Mouse (Mus musculus) heart, embryonic 16.5 days (tissue): ENCODE measurements around the gene Slc36a1. TPM values are rescaled to one million over a fixed set of nuclear protein-coding genes. Genes with fewer than 3 reads are reported as not detected.

ENCODE experiments used
- ATAC-seq: fragments of 200-750 bp; cut with Nextera tagmentation; replicated peaks from 2 replicates; pipeline ENCODE4 v1.8.0; 2017; ENCODE audit warnings: moderate number of reproducible peaks; ENCODE audit not compliant: insufficient read depth, low FRiP score; ENCODE audit errors: extremely low read depth
- H3K27ac ChIP-seq: fragments of 300-500 bp; sonication (generic); 2 replicates; pipeline ENCODE4 v1.5.1; 2014; ENCODE audit warnings: mild to moderate bottlenecking, low read length, control low read depth, moderate library complexity
- H3K27me3 ChIP-seq: fragments of 300-500 bp; sonication (generic); 2 replicates; pipeline ENCODE4 v1.6.1; 2014; ENCODE audit warnings: low read length, mixed read lengths; ENCODE audit not compliant: control insufficient read depth, insufficient read depth
- H3K36me3 ChIP-seq: fragments of 300-500 bp; sonication (generic); 2 replicates; pipeline ENCODE4 v1.6.1; 2014; ENCODE audit not compliant: control insufficient read depth, insufficient read depth
- H3K4me1 ChIP-seq: fragments of 300-500 bp; sonication (generic); 2 replicates; pipeline ENCODE4 v1.6.1; 2014; ENCODE audit warnings: low read length, mixed read lengths; ENCODE audit not compliant: control insufficient read depth, insufficient read depth
- H3K4me2 ChIP-seq: fragments of 300-500 bp; sonication (generic); 2 replicates; pipeline ENCODE4 v1.6.1; 2014; ENCODE audit warnings: low read depth, mild to moderate bottlenecking, control low read depth, low read length
- H3K4me3 ChIP-seq: fragments of 300-500 bp; sonication (generic); 2 replicates; pipeline ENCODE4 v1.5.1; 2014; ENCODE audit warnings: mild to moderate bottlenecking, control low read depth, low read length
- H3K9ac ChIP-seq: fragments of 300-500 bp; sonication (generic); 2 replicates; pipeline ENCODE4 v1.6.1; 2014; ENCODE audit warnings: low read length, control low read depth
- H3K9me3 ChIP-seq: fragments of 300-500 bp; sonication (generic); replicated peaks from 2 replicates; pipeline ENCODE4 v1.6.1; 2016; ENCODE audit warnings: low read length; ENCODE audit not compliant: control insufficient read depth
- WGBS: fragments of 180-500 bp; shearing (Covaris S2); extraction: QIAGEN DNeasy Blood & Tissue Kit; methylation state at CpG from one replicate; pipeline ENCODE4 v1.1.7; 2014; 5-methylcytosine and 5-hydroxymethylcytosine counted together
- polyA plus RNA-seq: library from polyadenylated mRNA; unstranded; fragments of >200 nt; fragmentation: Nextera tagmentation; extraction: Ambion mirVana; gene quantifications from 2 replicates; pipeline ENCODE4 v1.2.1, GENCODE M21; 2015

Gene Slc36a1
- polyA plus RNA-seq, 1 experiment from 2014 or later: 2.0 TPM

DNA sequence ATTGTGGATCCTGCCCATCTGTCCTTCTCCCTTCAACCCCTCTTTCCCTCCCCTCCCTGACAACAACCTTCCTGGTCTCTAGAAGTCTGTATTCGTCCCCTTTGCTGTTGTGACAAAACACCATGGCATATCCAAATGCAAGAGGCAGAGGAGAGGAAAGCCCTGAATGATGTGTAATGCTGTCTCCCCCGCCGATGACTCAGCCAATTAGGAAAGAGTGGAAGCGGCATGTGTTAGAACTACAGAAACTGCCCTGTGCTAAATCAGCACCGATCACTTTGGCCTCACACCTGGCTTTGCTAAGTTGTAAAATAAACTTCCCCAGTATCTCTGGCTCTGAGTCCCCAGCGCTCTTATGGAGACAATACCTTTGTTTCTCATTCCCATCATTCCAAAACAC lies 7.1 kb upstream of the Slc36a1 start:
- H3K27ac ChIP-seq: no peak overlapping the region
- H3K36me3 ChIP-seq: no peaks in the 10 kb centered on the region
- H3K4me2 ChIP-seq: no peak overlapping the region
- no peak overlapping the region for H3K9ac ChIP-seq
- H3K4me3 ChIP-seq: no peak overlapping the region
- H3K4me1 ChIP-seq: peaks cover 2% of the 10 kb centered on the region; the same call in 1 of the 2 replicates
- 47% methylated on average over 6 of the region's 6 CpGs for WGBS
- no peaks in the 10 kb centered on the region for H3K9me3 ChIP-seq
- no peak for ATAC-seq
- H3K27me3 ChIP-seq: no peaks in the 10 kb centered on the region

DNA sequence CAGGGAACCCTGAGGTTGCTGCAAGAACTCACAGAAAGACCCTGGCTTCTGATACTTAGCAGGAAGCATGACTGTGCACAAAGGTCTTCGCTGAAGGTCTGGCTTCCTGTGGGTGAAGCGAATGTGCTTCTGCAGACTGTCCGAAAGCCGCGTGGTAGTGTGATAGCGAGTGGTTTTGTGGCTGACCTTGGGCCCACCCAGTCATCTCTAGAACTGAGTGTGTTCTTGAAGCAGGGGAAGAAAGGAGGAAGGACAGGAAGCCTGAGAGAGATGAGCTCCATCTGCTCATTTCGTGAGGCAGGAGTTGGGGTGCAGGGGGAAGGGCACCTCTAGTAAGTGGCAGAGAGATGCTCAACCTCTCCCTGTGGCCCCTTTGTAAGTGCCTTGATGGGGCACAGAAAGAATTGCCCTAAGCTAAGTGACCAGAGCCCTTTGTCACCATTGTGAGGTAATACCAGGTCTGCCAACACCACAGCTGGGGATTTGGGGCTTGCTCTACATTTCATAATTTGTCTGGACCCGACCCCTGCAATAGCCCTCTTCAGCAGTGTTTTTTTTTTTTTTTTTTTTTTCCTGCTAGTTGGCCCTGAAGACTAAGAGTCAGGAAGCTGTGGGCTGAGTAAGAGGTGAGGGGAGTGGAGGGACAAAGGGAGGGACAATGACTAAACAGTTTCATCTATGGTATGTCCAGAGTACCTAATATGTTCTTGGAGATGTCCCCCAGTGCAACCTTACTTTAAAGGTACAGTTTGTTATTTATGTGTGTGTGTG lies 6.2 kb upstream of the Slc36a1 start:
- H3K4me1 ChIP-seq: peaks cover 2% of the 10 kb centered on the region; the same call in 1 of the 2 replicates
- no peaks in the 10 kb centered on the region for H3K9me3 ChIP-seq
- no peak overlapping the region for H3K9ac ChIP-seq
- H3K4me2 ChIP-seq: no peak overlapping the region
- H3K27ac ChIP-seq: no peak overlapping the region
- ATAC-seq: no peak
- H3K27me3 ChIP-seq: no peaks in the 10 kb centered on the region
- 56% methylated on average over 8 of the region's 8 CpGs for WGBS
- no peaks in the 10 kb centered on the region for H3K36me3 ChIP-seq
- H3K4me3 ChIP-seq: no peak overlapping the region

DNA sequence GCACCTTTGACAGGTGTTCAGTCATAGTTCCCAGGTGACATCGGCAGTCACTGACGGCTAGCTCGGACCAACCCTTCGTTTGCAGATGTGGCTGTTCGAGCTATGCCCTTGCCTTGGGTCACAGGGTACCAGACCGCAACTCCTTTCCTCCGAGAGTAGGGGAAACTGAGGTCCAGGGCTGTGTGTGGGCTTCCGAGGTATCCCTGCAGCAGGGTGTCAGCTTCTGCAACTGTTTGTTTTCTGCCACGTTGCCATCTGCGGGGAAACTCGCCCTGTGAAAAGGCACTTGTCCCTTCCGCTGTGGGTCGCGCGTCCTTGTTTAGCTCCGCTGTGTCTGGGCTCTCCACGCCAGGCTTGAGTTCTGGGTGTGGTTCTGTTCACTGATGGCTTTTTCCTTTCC lies 452 bp downstream of the Slc36a1 start:
- H3K9ac ChIP-seq: peak overlapping the region; percentile 78

DNA sequence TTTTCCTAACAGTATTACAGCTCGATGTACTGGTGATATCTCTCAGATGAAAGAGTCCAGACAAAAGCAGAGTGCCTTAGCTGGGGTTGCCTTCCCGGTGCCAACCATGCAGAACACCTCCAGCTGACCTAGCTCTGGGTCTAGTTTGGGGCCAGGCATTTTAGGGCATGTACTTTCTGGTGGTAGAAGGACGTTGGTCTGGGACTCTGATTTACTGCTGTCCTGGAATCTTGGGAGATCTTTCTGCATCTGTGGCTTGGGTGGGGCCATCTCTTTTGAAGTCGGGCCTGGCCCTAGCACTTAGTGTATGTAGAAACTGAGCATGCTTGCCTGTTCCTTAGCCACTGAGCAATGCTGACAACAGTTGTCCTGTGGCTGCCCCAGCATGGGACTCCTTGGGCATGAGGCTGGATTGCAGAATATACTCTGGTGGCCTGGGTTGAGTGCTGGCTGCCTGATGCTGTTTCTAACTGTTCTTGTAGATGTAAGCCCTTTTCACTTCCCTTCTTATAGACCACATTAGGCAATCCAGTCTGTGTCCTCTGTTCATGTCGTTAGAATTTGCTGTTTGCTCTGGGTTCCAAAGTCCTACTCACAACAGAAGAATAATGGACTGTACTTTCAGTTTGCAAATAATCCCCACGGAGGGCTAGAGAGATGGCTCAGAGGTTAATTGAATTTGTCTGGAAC lies 4.0 kb downstream of the Slc36a1 start:
- H3K9ac ChIP-seq: no peak overlapping the region
- no peak overlapping the region for H3K27ac ChIP-seq
- 56% methylated on average over 6 of the region's 6 CpGs for WGBS
- no peak overlapping the region for H3K4me2 ChIP-seq
- H3K4me3 ChIP-seq: no peak overlapping the region
- peaks cover 4% of the 10 kb centered on the region; the same call in 1 of the 2 replicates for H3K9me3 ChIP-seq
- peaks cover 8% of the 10 kb centered on the region; the same call in 1 of the 2 replicates for H3K4me1 ChIP-seq
- ATAC-seq: no peak
- H3K36me3 ChIP-seq: no peaks in the 10 kb centered on the region
- H3K27me3 ChIP-seq: no peaks in the 10 kb centered on the region

More for the DNA sequence above, 452 bp downstream of the Slc36a1 start:
- 3% methylated on average over 17 of the region's 17 CpGs for WGBS
- H3K27ac ChIP-seq: no peak overlapping the region
- peak overlapping the region; percentile 68 for H3K4me2 ChIP-seq
- peak; percentile 28 for ATAC-seq
- peaks cover 8% of the 10 kb centered on the region; the same call in 1 of the 2 replicates for H3K4me1 ChIP-seq
- H3K9me3 ChIP-seq: no peaks in the 10 kb centered on the region
- H3K4me3 ChIP-seq: peak overlapping the region; percentile 91
- H3K27me3 ChIP-seq: no peaks in the 10 kb centered on the region
- H3K36me3 ChIP-seq: no peaks in the 10 kb centered on the region

DNA sequence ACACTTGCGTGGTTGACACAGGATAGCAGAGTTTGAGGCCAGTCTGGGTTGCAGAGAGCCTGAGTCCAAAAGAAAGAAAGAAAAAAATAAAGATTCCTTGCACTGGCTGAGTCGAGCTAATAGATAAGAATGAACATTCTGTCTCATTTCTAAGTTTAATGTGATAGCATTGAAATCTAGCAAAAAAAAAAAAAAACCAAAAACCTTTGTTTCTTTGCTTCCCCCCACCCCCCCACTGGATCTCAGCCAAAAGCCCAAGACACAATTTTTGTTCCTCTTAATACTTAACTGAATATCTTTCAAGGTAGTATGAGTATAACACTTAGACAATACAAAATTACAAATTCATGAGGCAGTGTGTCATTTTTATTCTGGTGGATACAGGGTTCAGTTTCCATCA lies 4.9 kb downstream of the Slc36a1 start:
- Histone ChIP-seq H3K27me3 (no peaks in the 10 kb centered on the region), H3K4me1 (peaks cover 8% of the 10 kb centered on the region; the same call in 1 of the 2 replicates), H3K4me3 (no peak overlapping the region), H3K27ac (no peak overlapping the region), H3K9me3 (peaks cover 4% of the 10 kb centered on the region; the same call in 1 of the 2 replicates), H3K4me2 (no peak overlapping the region), H3K36me3 (no peaks in the 10 kb centered on the region), H3K9ac (no peak overlapping the region)
- no peak for ATAC-seq
- WGBS: 53% methylated on average over 2 of the region's 2 CpGs

DNA sequence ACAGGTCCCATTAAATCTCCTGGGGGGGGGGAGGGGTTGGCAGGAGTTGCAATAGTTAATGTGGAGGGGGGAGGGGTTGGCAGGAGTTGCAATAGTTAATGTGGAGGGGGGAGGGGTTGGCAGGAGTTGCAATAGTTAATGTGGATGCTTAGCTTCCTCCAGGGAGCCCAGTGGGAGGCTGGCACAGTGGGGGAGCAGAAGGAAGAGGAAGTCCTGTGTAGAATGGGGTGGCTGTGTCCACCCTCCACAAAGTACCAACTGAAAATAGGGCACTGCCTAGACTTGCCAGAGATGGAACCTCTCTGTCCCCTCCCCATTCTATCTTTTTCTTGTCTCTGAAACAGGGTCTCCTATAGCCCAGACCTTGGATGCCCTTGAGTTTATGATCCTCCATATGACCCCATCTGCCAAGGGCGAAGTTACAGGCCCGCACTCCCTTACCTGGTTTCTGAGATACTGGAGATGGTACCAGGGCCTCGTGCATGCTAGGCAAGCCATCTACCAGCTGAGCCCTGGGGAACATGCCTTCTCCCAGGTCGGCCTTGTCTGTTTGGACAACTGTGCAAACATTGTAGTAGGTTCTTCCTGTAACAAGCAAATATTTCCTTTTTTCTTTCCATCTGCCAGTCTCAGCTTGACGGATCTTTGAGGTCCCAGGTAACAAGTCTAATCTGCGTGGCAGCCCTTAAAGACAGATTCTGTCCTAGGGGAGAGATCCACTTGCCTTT lies 5.6 kb downstream of the Slc36a1 start:
- WGBS: 70% methylated on average over 6 of the region's 6 CpGs
- Histone ChIP-seq H3K4me2 (no peak overlapping the region), H3K4me3 (no peak overlapping the region), H3K9ac (no peak overlapping the region), H3K9me3 (peaks cover 4% of the 10 kb centered on the region; the same call in 1 of the 2 replicates), H3K27ac (no peak overlapping the region), H3K4me1 (peaks cover 8% of the 10 kb centered on the region; the same call in 1 of the 2 replicates), H3K27me3 (no peaks in the 10 kb centered on the region), H3K36me3 (no peaks in the 10 kb centered on the region)
- ATAC-seq: no peak

DNA sequence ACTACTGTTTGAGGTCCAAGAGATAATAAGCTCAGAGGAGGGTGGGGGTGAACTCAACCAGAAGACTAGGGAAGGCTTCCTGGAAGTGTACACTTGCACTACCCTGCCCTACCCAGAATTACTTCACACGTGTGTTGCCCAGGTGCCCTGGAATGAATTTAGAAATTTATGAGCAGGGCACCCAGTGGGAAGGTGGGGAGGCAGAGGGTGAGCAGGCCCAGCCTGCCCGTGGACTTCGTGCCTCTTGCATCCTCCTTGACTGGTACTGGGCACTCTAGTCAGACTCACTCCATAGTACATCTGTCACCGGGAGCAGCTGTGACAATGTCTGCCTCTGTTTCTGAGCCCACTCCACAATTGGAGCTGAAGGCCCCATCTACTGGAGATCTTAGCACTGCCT lies 9.4 kb downstream of the Slc36a1 start:
- H3K4me1 ChIP-seq: peaks cover 3% of the 10 kb centered on the region; the same call in 1 of the 2 replicates
- no peaks in the 10 kb centered on the region for H3K27me3 ChIP-seq
- peaks cover 4% of the 10 kb centered on the region; the same call in 1 of the 2 replicates for H3K9me3 ChIP-seq
- H3K4me3 ChIP-seq: no peak overlapping the region
- no peak overlapping the region for H3K4me2 ChIP-seq
- no peak overlapping the region for H3K27ac ChIP-seq
- no peak overlapping the region for H3K9ac ChIP-seq
- WGBS: 88% methylated on average over 4 of the region's 4 CpGs
- H3K36me3 ChIP-seq: no peaks in the 10 kb centered on the region
- ATAC-seq: no peak

DNA sequence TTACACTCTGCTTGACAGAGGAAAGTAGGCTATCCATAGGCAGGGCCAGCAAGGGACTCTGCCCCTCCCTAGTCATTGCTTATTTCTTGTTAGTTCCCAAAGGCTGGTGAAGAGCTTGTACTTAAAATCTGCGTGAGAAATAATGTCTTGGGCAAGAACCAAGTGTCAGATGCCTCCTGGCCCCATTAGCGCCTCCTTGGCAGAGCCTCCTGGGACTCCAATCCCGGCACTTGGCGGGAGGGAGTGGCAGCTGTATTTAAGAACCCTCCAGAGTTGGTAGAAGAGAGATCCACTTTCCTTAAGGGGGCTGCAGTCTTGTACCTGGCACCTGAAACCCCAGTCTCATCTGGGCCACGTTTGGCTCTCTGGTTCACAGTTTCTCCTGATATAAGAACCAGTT lies 10.0 kb downstream of the Slc36a1 start:
- no peak overlapping the region for H3K9ac ChIP-seq
- H3K27ac ChIP-seq: no peak overlapping the region
- no peaks in the 10 kb centered on the region for H3K4me1 ChIP-seq
- no peak for ATAC-seq
- WGBS: 79% methylated on average over 5 of the region's 5 CpGs
- no peak overlapping the region for H3K4me2 ChIP-seq
- no peaks in the 10 kb centered on the region for H3K27me3 ChIP-seq
- H3K36me3 ChIP-seq: no peaks in the 10 kb centered on the region
- peaks cover 4% of the 10 kb centered on the region; the same call in 1 of the 2 replicates for H3K9me3 ChIP-seq
- no peak overlapping the region for H3K4me3 ChIP-seq
